Mouse (Mus musculus) cerebellum, postnatal 14 days (tissue): ENCODE data around the gene Sergef.

Source experiments
- DNase-seq, 2 experiments: peaks; one replicate each; pipeline ENCODE4 v3.0.0; 2021; ENCODE audit warnings: mixed read lengths in 2 of 2

Sergef gene

GRCm38 (mm10) chr7:46401371-46402180 lies 238.0 kb downstream of the Sergef start:
- no peak for DNase-seq

- DNase-seq = peak; percentile 67 to 70
These were observed 239.3 kb downstream of the Sergef start for GRCm38 (mm10) chr7:46400346-46400745.

- DNase-seq = peak in 1 of 2 experiments; percentile 50
These were observed 239.9 kb downstream of the Sergef start for GRCm38 (mm10) chr7:46399676-46400075.

- peak; percentile 9 to 26 for DNase-seq
These were observed 241.0 kb downstream of the Sergef start for GRCm38 (mm10) chr7:46398612-46399011.

GRCm38 (mm10) chr7:46397732-46398333 lies 241.8 kb downstream of the Sergef start:
- peak; percentile 61 to 63 for DNase-seq

DNA sequence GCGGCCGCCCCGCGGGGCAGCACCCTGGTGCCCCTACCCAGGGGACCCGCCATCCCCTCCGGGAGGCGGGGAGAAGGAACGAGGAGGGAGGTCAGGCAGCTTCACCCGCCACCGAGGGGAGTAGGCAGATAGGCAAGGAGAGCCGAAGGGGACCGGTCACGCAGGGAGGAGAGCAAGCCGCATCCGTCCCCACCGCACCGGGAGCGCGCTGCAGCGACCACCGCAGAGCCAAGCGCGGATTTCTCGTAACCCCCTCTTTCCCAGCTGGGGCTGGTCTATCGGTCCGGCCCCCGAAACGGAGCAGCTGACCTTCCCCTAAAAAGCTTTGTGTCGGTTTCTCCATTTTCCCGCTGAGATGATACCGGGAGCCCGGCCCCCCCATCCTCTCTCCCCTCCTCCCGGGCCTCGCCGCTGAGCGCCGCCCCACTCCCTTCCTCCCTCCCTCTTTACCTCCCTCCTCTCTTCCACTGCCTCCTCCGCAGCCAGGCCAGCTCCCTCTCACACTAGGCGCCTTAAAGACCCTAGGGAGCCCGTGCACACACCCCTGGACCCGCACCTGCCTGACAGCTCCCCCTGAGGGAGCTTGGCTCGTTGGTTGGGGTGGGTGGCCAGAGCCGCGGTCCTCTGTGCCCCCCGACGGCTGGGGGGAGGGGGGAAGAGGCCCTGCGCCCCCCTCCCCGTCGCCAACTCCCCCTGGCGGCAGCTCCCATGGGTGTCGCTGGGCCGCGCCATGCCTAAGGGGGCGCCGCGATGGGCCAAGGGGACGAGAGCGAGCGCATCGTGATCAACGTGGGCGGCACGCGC lies 242.5 kb downstream of the Sergef start:
- DNase-seq = peak; percentile 74 to 81

DNA sequence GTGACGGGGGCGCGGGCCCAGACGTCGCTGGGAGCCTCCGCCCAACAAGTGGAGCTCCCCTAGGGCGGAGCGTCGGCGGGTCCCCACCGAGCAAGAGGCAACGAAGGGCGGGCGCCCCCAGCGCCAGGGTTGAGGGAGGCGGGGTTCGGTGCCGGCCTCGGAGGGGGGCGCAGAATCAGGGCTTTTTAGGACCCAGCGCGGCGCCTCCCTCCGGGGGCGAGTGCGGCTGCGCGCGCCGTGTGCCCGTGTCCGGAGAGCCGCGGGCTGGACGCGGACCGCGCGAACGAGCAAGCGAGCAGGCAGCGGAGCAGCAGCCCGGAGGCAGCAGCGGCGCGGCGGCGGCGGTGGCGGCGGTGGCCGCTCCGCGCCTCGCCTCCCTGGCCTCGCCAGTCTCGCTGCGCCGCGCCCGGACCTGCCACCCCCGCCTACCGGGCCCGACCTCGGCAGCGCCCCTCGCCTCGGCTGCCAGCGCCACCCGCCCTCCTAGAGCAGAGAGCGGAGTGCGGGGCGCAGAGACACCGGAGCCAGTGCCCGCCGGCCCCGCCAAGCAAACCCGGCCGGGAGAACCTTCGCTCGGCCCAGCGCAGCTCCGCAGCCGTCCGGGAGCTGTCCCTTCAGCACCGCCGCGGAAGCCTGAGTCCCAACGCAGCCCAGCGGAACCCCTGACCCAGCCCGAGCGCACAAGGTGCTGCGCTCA lies 243.2 kb downstream of the Sergef start, which contains the start of gene Kcnc1:
Kcnc1 (plus strand) TSS at position 267 of the 697 bp plus-strand sequence.
- DNase-seq = peak; percentile 91 to 93

DNA sequence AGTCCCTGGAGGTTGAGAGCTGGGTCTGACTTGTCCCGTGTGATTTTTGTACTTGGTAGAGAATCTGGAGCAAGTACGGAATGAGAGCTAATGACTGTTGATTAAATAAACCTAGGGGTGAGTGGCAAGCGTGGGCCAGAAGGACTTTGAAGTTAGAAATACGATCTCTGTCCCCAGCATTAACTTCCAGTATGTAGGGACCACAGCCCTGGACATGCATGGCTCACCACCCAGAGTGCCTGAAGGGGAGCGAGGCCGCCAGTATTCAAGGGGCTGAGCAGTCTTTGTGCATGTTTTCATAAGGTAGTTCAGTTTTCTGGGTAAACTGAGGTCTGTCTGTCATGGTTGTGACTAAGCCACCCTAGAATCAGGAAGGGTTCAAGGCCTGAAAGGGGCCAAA lies 244.0 kb downstream of the Sergef start:
- no peak for DNase-seq

- peak in 1 of 2 experiments; percentile 33 for DNase-seq
These were observed 244.7 kb downstream of the Sergef start for GRCm38 (mm10) chr7:46394933-46395332.

DNA sequence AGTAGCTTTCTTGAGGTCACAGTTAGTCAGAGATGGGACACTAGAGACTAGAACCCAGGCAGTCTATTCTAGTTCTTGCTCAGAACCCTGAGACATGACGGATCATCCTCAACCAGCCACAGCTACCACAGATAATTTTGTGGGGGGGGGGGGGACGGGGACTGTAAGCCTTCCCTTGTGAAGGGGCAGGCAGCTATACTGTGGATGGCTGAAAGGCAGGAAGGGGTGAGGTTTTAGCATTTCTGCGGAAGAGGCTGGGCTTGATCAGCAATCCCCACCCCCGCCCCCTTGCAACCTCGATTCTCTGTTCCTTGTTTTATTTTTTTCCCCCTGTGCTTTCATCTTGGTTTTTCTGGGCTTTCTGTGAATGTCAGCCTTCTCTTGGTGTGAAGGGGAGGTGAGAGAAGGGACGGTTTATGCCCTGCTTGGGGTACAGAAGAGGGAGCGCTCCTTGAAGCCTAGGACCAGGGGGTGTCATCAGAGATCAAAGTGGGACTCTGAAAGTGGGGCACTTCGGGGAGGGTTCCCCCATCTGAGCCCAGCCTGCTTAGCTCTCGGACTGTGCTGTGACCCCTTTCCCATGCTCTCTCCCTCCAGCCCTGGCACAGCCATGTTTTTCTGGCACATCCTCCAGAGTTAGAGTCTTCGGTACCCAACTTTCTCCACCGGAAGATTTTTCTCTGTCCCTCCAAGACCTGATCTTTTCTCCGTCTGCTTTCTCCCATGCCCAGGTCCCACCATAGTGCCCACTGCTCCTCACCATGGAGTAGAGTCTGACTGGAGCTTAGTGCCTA lies 245.7 kb downstream of the Sergef start:
- DNase-seq = peak in 1 of 2 experiments; percentile 20
